Mouse (Mus musculus) intestine, embryonic 14.5 days (tissue): ENCODE measurements around the gene Trim59. TPM values are rescaled to one million over a fixed set of nuclear protein-coding genes. Genes with fewer than 3 reads are reported as not detected.
"Not testable (repeated sequence)": the region's sequence is repeated elsewhere in the genome, so short reads cannot be mapped to it uniquely, and the experiment has no call there.

ENCODE experiments used
- ATAC-seq: fragments of 200-750 bp; cut with Nextera tagmentation; replicated peaks from 2 replicates; pipeline ENCODE4 v1.8.0; 2017; ENCODE audit warnings: low read depth, moderate number of reproducible peaks, moderate TSS enrichment, moderate library complexity; ENCODE audit not compliant: low FRiP score, low TSS enrichment
- DNase-seq: peaks from one replicate; pipeline ENCODE4 v3.0.0-alpha.2; 2018; ENCODE audit warnings: low spot score
- H3K27ac ChIP-seq: fragments of 300-500 bp; sonication (generic); 2 replicates; pipeline ENCODE4 v1.5.1; 2014; ENCODE audit warnings: low read depth, mild to moderate bottlenecking, control low read depth
- H3K27me3 ChIP-seq: fragments of 300-500 bp; sonication (generic); replicated peaks from 2 replicates; pipeline ENCODE4 v1.6.1; 2014; ENCODE audit warnings: low read length, control low read depth; ENCODE audit not compliant: control insufficient read depth, insufficient read depth
- H3K36me3 ChIP-seq: fragments of 300-500 bp; sonication (generic); 2 replicates; pipeline ENCODE4 v1.6.1; 2014; ENCODE audit warnings: low read length, control low read depth; ENCODE audit not compliant: control insufficient read depth, insufficient read depth
- H3K4me1 ChIP-seq: fragments of 300-500 bp; sonication (generic); replicated peaks from 2 replicates; pipeline ENCODE4 v1.6.1; 2014; ENCODE audit warnings: low read length, control low read depth, mixed read lengths; ENCODE audit not compliant: control insufficient read depth, insufficient read depth
- H3K4me2 ChIP-seq: fragments of 300-500 bp; sonication (generic); 2 replicates; pipeline ENCODE4 v1.6.1; 2014; ENCODE audit warnings: low read length
- H3K4me3 ChIP-seq: fragments of 300-500 bp; sonication (generic); 2 replicates; pipeline ENCODE4 v1.5.1; 2014; ENCODE audit warnings: low read depth, low read length, control low read depth, mixed read lengths
- H3K9ac ChIP-seq: fragments of 300-500 bp; sonication (generic); 2 replicates; pipeline ENCODE4 v1.6.1; 2014; ENCODE audit warnings: mild to moderate bottlenecking, low read length
- H3K9me3 ChIP-seq: fragments of 300-500 bp; sonication (generic); 2 replicates; pipeline ENCODE4 v1.6.1; 2016; ENCODE audit warnings: low read length, control low read depth; ENCODE audit not compliant: control insufficient read depth
- WGBS: fragments of 180-500 bp; shearing (Covaris S2); extraction: QIAGEN DNeasy Blood & Tissue Kit; methylation state at CpG from one replicate; pipeline ENCODE4 v1.1.7; 2014; 5-methylcytosine and 5-hydroxymethylcytosine counted together
- polyA plus RNA-seq: library from polyadenylated mRNA; unstranded; fragments of >200 nt; fragmentation: Nextera tagmentation; extraction: Ambion mirVana; gene quantifications from 2 replicates; pipeline ENCODE4 v1.2.1, GENCODE M21; 2014

Trim59 gene
- polyA plus RNA-seq, 1 experiment from 2014 or later: 87.2 TPM

DNA sequence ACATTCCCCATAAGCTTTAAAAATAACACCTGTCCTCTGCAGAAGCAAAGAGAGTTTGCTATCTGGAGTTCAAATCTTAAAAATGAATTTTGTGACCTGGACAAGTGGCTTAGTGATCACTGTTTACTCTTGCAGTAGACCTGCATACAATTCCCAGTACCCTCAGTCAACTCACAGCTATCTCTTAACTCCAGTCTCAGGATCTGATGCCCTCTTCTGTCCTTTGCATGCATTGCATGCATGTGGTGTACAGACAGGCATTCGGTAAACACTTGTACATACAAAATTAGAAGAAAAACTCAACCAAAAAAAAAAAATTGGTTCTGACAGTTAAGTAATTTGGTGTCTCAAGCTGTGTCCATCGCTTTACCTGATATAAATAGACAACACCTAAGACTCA, 24.3 kb downstream of the Trim59 start:
- DNase-seq (no peak), ATAC-seq (no peak)
- Histone ChIP-seq H3K4me1 (no peaks in the 10 kb centered on the region), H3K27ac (no peak overlapping the region), H3K4me3 (no peak overlapping the region), H3K36me3 (peaks cover 88% of the 10 kb centered on the region), H3K9ac (no peak overlapping the region), H3K4me2 (no peak overlapping the region), H3K9me3 (no peaks in the 10 kb centered on the region), H3K27me3 (no peaks in the 10 kb centered on the region)
- 93% methylated on average over 2 of the region's 2 CpGs for WGBS

DNA sequence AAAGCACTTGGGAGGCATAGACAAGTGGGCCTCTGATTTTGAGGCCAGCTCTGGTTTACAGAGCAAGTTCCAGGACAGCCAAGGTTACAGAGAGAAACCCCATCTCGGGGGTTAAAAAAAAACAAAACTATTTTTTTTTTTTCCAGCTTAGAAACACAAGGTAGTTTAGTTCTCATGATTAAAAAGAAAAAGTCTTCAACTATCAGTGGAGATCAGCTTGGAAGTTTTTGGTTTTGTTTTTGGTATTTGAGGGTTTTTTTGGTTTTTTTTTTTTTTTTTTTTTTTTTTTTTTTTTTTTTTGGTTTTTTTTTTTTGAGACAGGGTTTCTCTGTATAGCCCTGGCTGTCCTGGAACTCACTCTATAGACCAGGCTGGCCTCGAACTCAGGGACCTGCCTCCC, 25.9 kb downstream of the Trim59 start:
- not testable (repeated sequence) for H3K4me3 ChIP-seq, H3K27me3 ChIP-seq, DNase-seq, H3K27ac ChIP-seq, H3K9me3 ChIP-seq, ATAC-seq, H3K9ac ChIP-seq, H3K4me1 ChIP-seq, H3K4me2 ChIP-seq
- H3K36me3 ChIP-seq: peaks cover 81% of the 10 kb centered on the region
- WGBS: 100% methylated on average over 2 of the region's 2 CpGs

DNA sequence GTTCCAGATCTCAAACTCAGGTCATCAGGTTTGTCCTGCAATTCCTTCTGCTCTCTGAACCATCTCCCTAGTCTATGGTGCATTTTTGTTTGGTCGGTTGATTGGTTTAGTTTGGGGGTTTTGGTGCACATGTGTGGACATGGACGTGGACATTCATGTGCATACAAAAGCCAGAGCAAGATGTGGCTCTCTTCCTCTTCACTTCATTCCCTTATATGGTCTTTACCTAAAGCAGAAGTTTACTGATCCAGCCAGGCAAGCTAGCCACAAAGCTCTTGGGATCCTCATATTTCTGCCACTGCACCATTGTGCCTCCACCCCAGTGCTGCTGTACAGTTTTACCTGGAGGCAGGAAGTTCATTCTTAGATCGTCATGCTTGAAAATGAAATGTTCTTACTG, 27.4 kb downstream of the Trim59 start:
- WGBS: 93% methylated on average over 3 of the region's 3 CpGs
- Histone ChIP-seq H3K4me3 (no peak overlapping the region), H3K27ac (no peak overlapping the region), H3K4me2 (no peak overlapping the region), H3K9ac (no peak overlapping the region), H3K27me3 (no peaks in the 10 kb centered on the region), H3K9me3 (no peaks in the 10 kb centered on the region), H3K36me3 (peaks cover 75% of the 10 kb centered on the region), H3K4me1 (no peaks in the 10 kb centered on the region)
- DNase-seq (no peak), ATAC-seq (no peak)

DNA sequence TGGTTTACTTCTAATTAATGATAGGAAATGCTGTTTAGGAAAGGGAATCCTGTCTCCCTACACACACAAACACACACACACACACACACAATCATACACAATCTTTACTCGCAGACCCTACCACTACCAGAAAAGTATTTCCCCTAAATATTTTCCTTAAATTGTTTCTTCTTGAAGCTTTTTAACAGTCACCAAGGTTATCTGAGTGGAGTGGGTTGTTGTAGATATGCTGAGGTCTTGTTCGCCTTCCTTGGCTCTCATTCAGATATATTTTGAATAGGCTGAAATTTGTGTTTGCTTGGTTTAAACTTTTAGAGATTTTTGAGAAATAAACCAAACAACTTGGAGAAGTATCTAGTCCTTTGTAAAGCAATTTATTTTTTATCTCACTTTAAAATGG, 35.7 kb downstream of the Trim59 start:
- H3K36me3 ChIP-seq: peaks cover 20% of the 10 kb centered on the region
- no peaks in the 10 kb centered on the region for H3K27me3 ChIP-seq
- H3K4me2 ChIP-seq: no peak overlapping the region
- H3K4me3 ChIP-seq: no peak overlapping the region
- H3K27ac ChIP-seq: no peak overlapping the region
- DNase-seq (no peak), ATAC-seq (no peak)
- H3K4me1 ChIP-seq: peaks cover 12% of the 10 kb centered on the region
- H3K9me3 ChIP-seq: no peaks in the 10 kb centered on the region
- H3K9ac ChIP-seq: no peak overlapping the region
- 90% methylated on average over 2 of the region's 2 CpGs for WGBS

DNA sequence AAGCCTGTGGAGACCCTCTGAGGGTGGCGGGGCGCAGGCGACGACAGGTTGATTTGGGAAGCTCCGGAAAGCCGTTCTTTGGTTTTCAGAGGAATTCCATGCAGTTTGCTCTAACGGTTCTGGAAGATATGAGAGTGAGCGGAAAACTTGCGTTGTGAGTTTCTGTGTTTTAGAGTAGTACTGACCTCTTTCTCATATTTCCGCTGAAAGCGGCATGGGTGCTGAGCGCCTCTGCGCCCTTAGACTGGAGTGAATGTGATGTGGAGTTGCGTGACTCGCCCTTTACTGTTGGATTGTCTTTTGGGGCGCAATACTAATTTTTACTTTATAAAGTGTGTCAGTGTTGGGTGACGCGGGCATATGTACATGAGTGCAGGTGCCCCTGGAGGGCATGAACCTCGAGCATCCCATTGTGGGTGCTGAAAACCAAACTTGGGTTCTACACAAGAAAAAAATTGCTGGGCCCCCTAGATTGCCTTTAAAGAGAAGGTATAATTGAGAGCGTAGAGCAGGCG, 38.3 kb downstream of the Trim59 start:
- H3K36me3 ChIP-seq: peaks cover 6% of the 10 kb centered on the region
- ATAC-seq (no peak), DNase-seq (no peak)
- H3K4me1 ChIP-seq: peaks cover 18% of the 10 kb centered on the region
- peak overlapping the region; percentile 87; the same call in 1 of the 2 replicates for H3K27ac ChIP-seq
- H3K4me2 ChIP-seq: peak overlapping the region; percentile 89
- H3K9ac ChIP-seq: peak overlapping the region; percentile 94
- H3K27me3 ChIP-seq: no peaks in the 10 kb centered on the region
- H3K9me3 ChIP-seq: no peaks in the 10 kb centered on the region
- H3K4me3 ChIP-seq: peak overlapping the region; percentile 98
- WGBS: 7% methylated on average over 21 of the region's 21 CpGs

DNA sequence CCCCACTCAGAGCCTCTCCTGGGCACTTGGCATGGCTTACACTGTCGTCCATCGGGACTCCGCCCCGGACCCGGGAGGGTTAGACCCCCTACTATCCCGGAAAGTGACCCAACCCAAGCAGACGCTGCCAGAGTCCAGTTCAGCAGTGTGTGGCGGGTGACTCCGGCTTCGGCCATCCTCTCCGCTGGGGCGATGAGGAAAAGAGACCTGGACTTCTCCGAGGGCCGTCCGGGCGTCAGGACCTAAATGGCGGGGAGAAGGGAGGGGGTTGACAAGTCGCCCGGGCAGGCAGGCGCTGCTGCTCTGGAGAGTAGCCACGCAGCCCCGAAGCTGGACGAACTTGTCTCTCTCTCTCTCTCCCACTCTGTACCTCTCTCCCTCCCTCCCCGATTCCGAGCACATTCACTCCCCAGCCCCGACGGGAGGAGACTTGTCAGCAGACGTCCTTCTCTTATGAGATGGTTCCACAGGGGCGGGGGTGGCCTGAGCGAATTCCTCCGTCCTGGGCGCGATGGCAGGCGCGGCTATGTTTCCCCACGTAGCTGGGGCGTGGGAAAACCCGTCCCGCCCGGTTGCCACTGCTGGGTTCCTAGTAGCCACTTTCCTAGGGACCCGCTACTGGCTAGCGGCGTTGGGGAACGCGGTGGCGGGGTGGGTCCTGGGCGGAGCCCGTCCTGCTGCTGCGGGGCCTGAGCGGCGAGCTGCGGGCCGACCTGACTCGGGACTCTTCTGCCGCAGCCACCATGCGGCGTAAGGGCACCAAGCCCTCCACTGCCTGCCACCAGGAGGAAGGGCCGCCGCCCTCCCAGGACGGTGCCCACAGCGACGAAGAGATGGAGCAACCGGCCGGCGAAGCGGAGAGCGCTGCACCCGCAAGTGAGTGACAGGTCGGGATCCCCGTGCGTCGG, 39.0 kb downstream of the Trim59 start:
- Histone ChIP-seq H3K4me1 (peaks cover 18% of the 10 kb centered on the region), H3K27me3 (no peaks in the 10 kb centered on the region), H3K4me2 (peak overlapping the region; percentile 89), H3K9me3 (no peaks in the 10 kb centered on the region), H3K9ac (peak overlapping the region; percentile 94), H3K4me3 (peak overlapping the region; percentile 98), H3K27ac (peak overlapping the region; percentile 87), H3K36me3 (peaks cover 6% of the 10 kb centered on the region)
- WGBS: under 1% methylated on average over 72 of the region's 72 CpGs
- DNase-seq: peak; percentile 86
- peak; percentile 68 for ATAC-seq

DNA sequence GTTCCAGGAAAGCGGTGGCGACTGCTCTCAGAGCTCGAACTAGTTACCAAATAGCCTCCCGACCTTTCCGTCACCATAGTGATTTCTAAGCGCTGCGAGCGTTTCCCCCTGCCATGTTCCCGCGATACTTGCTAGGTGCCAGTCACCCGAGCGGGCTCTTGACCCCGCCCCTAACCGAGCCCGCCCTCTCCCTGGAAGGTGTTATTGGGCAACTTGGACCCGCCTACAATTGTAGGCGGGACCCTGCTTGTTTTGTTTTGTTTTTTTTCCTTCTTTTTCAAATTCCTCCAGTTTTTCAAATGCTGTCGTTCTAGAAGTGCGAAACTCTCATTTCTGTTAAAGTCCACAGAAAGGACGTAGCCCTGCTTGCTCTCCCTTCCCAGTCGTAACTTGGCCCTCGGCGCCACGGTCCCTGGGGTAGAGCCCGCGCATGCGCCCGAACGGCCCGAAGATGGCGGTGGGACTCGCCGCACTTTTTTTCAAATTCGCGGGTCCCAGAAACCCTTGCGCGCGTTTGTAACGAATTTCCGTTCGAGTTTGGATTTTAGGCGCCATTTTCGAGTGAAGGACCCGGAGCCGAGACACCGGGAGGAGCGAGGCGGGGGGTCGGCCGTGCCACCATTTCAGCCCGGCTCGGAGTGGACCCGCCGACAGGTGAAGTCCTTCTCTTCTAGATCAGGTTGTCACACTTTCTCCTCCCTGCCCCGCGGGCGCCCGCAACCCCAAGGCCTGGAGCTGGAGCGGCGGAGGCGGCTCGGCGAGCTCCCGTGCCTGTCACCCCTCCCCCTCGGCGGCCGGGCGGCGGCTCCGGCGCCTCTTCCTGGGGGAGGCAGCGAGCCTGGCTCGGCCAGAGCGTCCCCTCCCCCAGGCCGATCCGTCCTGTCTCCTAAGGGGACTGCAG, 39.9 kb downstream of the Trim59 start, which contains the start of the genes Ift80 and Smc4:
Gene Ift80, minus strand, starts transcription at position 134 of the 901 bp plus-strand sequence.
Gene Smc4, plus strand, starts transcription at position 302 of the 901 bp plus-strand sequence.
- Histone ChIP-seq H3K27me3 (no peaks in the 10 kb centered on the region), H3K9ac (peak within 1 kb of the TSS; percentile 94), H3K4me1 (peaks cover 18% of the 10 kb centered on the region), H3K27ac (peak within 1 kb of the TSS; percentile 87), H3K4me2 (peak within 1 kb of the TSS; percentile 89), H3K9me3 (no peaks in the 10 kb centered on the region), H3K36me3 (peaks cover 5% of the 10 kb centered on the region), H3K4me3 (peak within 1 kb of the TSS; percentile 98)
- ATAC-seq (peak; percentile 94), DNase-seq (peak; percentile 98)
- under 1% methylated on average over 76 of the region's 76 CpGs for WGBS

DNA sequence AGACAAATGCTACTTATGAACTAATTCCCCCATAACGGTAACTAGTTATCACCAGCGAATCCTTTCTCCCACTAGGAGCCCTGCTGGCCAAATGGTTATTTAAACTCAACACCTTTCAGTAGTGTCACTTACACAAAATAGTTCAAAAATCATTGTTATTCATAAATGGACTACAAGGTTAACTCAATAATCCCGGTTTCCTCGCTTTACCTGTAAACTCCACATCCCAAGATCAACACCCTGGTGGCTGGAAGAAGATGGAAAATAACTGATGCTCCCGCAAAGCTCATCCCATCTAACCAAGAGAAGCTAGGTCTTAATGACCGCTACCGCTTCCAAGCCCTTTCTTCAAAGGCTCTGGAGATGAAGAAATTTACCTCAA, 40.5 kb downstream of the Trim59 start:
- no peaks in the 10 kb centered on the region for H3K9me3 ChIP-seq
- peaks cover 18% of the 10 kb centered on the region for H3K4me1 ChIP-seq
- 3% methylated on average over 7 of the region's 7 CpGs for whole genome bisulfite sequencing
- peak; percentile 16; the same call in 1 of the 2 replicates for ATAC-seq
- H3K27ac ChIP-seq: peak overlapping the region; percentile 87
- peak overlapping the region; percentile 94 for H3K9ac ChIP-seq
- no peak for DNase-seq
- H3K4me2 ChIP-seq: peak overlapping the region; percentile 76
- no peaks in the 10 kb centered on the region for H3K36me3 ChIP-seq
- H3K27me3 ChIP-seq: no peaks in the 10 kb centered on the region
- H3K4me3 ChIP-seq: peak overlapping the region; percentile 98
